Mouse (Mus musculus): ENCODE results near the gene Hnrnpr.

The Hnrnpr gene

GRCm38 (mm10) chr4:136309780-136310179 lies 962 bp upstream of the Hnrnpr start:
- no peak for DNase-seq

- peak; percentile 41 for DNase-seq
Observed at GRCm38 (mm10) chr4:136311042-136311999, 579 bp downstream of the Hnrnpr start.

DNA sequence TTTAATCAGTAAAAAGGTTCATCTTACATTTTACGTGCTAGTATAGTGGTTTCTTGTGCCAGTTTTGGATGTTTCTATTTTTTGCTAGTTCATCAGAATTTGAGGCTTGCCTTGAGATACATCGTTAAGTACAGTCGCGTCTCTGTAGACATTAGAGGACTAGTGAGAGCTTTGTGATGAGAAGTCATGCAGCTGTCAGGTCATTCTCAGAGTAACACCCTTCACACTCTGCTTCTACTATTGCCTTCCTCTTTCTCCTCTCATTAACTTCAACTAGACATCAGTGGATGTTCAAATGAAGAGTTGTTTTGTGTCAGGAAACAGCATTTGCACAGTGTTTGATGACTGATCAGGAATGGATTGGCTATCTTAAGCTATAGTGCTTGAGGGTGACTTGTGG lies 1.9 kb downstream of the Hnrnpr start:
- DNase-seq: no peak

GRCm38 (mm10) chr4:136317667-136318066 lies 6.9 kb downstream of the Hnrnpr start:
- no peak for DNase-seq

DNA sequence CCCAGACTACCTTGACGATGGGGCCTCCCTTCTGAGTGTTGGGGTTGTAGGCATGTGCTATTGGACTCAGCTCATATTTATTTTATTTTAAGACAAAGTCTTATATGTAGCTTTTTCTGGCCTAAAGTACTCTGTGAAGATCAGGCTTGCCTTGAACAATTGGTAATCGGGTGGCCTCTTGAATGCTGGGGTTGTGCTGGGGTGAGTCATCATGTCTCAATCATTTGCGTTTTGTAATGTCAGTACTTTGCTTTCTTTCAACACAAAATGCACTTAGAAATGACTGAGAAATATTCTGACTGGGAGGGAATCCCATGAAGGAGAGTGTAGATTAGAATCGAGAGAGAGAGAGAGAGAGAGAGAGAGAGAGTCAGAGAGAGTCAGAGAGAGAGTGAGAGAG lies 9.3 kb downstream of the Hnrnpr start:
- no peak for DNase-seq

GRCm38 (mm10) chr4:136324226-136324625 lies 13.5 kb downstream of the Hnrnpr start:
- no peak for DNase-seq

GRCm38 (mm10) chr4:136327238-136327637 lies 16.5 kb downstream of the Hnrnpr start:
- no peak for DNase-seq

GRCm38 (mm10) chr4:136328115-136328514 lies 17.4 kb downstream of the Hnrnpr start:
- no peak for DNase-seq

DNA sequence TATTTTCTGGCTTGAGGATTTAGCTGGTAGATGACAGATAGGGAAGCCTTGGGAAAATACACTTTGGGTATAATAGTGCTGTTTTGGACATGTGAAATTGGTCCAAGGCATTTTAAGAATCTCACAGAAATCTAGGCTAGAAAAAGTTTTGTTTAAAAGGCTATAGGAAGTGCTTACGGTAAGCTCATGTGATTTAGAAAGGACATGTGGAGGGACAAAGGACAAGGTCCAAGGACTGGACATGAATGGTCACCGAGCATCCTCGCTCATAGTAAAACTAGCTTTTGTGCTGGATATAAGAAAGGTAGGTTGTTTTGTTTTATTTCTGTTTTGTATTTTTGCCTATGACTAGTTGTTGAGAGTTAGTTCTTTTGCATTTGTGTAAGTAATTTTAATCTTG lies 21.0 kb downstream of the Hnrnpr start:
- DNase-seq: no peak

- DNase-seq: no peak
Observed at GRCm38 (mm10) chr4:136333191-136333590, 22.4 kb downstream of the Hnrnpr start.

DNA sequence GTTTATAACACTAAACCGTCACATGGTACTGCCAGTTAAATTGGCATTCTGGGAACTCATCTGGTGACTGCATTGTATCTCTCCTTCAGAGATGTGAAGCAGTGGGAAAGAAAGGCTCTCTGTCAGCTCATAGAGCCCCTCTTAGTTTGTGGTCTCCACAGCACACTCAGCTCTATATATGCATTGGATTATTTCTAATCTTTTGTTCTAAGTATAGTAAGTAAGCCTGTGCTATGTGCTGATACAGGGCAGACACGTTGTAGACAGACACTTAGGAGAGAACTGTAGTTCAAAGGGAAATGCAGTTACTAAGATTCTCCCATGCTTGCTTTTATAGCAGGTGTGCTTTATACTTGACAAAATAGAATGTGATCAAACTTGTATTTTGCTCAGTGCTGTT lies 24.3 kb downstream of the Hnrnpr start:
- DNase-seq: no peak

GRCm38 (mm10) chr4:136337129-136337528 lies 26.4 kb downstream of the Hnrnpr start:
- DNase-seq: no peak

DNA sequence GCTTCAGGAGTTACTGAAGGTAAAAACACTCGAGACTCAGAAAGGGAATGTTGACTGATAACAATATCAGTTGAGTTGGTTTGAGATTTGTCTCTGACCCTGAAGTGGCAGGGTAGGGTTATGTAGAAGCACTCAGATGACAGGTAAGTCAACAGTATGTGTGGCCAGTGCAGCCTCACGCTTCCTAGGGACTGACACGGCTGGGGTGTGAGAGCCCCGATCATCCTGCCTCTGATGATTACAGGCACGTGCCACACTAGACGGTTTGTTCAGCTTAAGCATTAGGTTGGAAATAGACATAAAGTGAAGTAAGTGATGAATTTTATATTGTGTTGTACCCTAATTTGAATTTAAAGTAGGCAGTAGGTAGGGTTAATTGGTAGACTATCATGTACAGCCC lies 38.9 kb downstream of the Hnrnpr start:
- DNase-seq: no peak

DNA sequence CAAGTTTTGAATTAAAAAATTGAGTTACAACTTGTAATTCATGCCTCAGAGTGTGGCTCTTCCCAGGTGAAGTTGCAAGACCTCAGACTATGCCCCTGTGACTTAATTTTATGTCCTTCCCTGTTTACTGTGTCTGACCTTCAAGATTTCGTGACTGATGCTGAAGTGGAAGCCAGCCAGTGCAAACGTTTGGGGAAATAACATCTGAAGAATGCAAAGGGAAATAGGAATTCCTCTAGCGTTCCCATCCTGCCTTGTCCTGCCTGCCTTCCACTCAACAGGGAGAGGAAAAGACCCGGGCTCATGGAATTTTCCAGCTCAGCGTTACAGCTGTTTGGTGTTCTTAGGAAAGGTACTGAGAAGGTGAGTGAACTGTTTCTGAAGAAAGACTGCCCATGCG lies 46.3 kb downstream of the Hnrnpr start:
- no peak for DNase-seq

GRCm38 (mm10) chr4:136357429-136357828 lies 46.7 kb downstream of the Hnrnpr start:
- DNase-seq: no peak

- DNase-seq: no peak
Observed at GRCm38 (mm10) chr4:136367856-136368255, 57.1 kb downstream of the Hnrnpr start.

DNA sequence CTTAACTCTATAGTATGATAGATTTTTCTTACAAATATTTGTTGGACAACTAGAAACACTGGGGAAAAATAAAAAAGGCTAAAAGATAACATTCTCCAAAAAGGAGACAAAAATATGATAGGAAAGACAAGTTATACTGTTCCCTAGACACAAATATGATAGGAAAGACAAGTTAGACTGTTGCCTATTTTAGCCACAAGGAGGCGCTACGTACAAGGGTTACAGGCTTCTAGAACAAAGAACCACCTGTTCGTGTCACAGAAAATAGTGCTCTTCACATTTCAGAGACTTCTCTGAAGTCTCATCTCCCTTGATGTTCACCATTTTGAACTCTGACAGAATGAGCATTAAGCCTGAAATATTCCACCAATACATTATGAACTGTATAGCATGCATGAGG lies 59.0 kb downstream of the Hnrnpr start:
- peak; percentile 23 for DNase-seq

GRCm38 (mm10) chr4:136373494-136374181 lies 62.9 kb downstream of the Hnrnpr start:
- DNase-seq: peak; percentile 18

GRCm38 (mm10) chr4:136377001-136377400 lies 66.3 kb downstream of the Hnrnpr start:
- DNase-seq: no peak

DNA sequence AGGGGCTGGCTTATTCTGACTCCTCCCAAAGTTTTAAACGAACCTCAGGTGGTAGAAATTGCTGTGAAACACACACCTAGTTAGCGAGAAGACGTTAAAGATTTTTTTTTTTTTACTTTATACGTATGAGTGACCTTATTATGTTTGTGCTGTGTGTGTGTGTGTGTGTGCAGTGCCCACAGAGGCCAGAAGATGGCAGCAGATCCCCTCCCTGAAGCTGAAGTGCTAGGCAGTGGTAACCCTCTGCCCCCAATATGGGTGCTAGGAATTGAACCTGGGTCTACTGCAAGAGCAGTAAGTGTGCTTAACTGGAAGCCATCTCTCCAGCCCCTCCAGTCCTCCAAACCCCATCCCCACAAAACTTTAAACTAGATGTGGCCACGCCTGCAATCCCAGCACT lies 72.3 kb downstream of the Hnrnpr start:
- DNase-seq: no peak

- DNase-seq: no peak
Observed at GRCm38 (mm10) chr4:136383839-136384238, 73.1 kb downstream of the Hnrnpr start.

DNA sequence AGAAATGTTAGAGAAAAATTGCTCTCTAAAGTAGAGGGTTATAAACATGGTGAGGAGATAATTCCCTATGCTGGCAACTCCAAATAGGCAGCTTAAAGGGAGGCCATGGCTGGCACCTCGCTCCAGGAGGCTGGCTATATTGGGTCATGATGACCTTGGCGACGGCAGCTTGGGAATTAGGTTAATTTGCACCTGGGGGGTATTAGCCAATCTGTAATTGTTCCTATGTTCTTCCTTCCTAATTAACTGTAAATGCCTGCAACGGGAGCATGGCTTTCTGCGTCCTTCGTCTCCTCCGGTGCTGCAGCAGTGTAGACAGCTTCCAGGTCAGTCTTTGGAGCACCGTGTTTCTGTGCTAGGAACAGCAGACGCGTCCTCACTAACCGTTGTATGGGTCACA lies 76.5 kb downstream of the Hnrnpr start:
- no peak for DNase-seq

DNA sequence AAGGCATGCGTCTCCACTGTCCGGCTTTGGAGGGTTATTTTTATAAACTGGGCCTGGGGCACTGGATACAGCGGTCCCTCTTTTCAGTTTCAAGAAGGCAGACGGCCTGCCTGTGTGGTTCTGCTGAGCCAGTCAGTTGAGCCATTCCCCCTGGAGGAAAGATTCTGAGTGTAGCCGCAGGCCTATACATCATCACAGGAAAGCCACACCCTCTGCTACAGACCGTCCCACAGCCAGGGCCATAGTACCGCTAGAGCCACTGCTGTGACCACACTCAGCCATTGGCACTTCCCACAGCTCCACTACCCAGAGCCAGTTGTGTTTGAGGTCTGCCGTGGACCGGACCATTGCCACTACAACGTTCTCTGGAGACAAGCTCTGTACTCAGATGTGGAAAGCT lies 91.1 kb downstream of the Hnrnpr start:
- no peak for DNase-seq

- DNase-seq: no peak
Observed at GRCm38 (mm10) chr4:136407831-136408230, 97.1 kb downstream of the Hnrnpr start.

Data from right cerebral cortex, postnatal 25 days (tissue).